Mouse (Mus musculus): ENCODE data around the gene Olfr814. TPM values are rescaled to one million over a fixed set of nuclear protein-coding genes. Genes with fewer than 3 reads are reported as not detected.

Olfr814 gene
- polyA plus RNA-seq (2015; fragmentation: Nextera tagmentation; extraction: Ambion mirVana), result not detected in 2 replicates

GRCm38 (mm10) chr10:129879751-129880150 lies at the start of gene Olfr814:
Gene Olfr814, minus strand, starts transcription at chr10:129879851.

GRCm38 (mm10) chr10:129915497-129915896 lies 35.8 kb upstream of the Olfr814 start, which contains the start of gene Olfr816:
Gene Olfr816, minus strand, starts transcription at chr10:129915597.

DNA sequence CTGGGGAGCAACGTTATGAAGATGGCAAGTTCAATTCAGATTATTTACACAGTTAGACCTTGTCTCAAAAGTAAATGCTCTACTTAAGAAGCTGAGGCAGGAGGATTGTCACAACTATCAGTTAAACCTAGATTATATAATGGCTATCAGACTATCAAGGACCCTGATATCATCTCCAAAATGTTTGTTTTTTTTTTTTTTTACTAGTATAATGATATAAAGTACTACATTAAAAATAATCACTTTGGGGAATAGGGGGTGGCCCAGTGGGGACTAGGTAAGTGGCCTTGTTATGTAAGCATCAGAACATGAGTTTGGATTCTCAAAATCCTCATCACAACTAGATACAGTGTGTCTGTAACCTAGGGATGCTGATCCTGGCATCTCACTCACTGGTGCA lies 26.1 kb upstream of the Olfr814 start, which contains the start of gene Olfr815:
Olfr815 (minus strand) TSS at position 101 of the 400 bp plus-strand sequence.

GRCm38 (mm10) chr10:129855067-129855466 lies 24.6 kb downstream of the Olfr814 start, which contains the start of gene Olfr813:
Gene Olfr813, plus strand, starts transcription at chr10:129855367.

GRCm38 (mm10) chr10:129845994-129846393 lies 33.7 kb downstream of the Olfr814 start, which contains the start of gene Olfr812:
Gene Olfr812, minus strand, starts transcription at chr10:129846094.

Other genes starting within 250 kb of the Olfr814 start
- gene Olfr799, start 242.4 kb downstream of the Olfr814 start, polyA plus RNA-seq (2015; fragmentation: Nextera tagmentation; extraction: Ambion mirVana), result not detected in 2 replicates
- gene Olfr800, start 222.2 kb downstream of the Olfr814 start, polyA plus RNA-seq (2015; fragmentation: Nextera tagmentation; extraction: Ambion mirVana), result not detected in 2 replicates
- gene Olfr801, start 206.0 kb downstream of the Olfr814 start, polyA plus RNA-seq (2015; fragmentation: Nextera tagmentation; extraction: Ambion mirVana), result not detected in 2 replicates
- gene Olfr802, start 191.7 kb downstream of the Olfr814 start, polyA plus RNA-seq (2015; fragmentation: Nextera tagmentation; extraction: Ambion mirVana), result 0.03 and 0.04 TPM in 2 replicates
- not detected in 2 replicates for gene Olfr803, start 185.6 kb downstream of the Olfr814 start, polyA plus RNA-seq (2015; fragmentation: Nextera tagmentation; extraction: Ambion mirVana)
- not detected in 2 replicates for gene Olfr804, start 176.6 kb downstream of the Olfr814 start, polyA plus RNA-seq (2015; fragmentation: Nextera tagmentation; extraction: Ambion mirVana)
- gene Olfr805, start 150.5 kb downstream of the Olfr814 start, polyA plus RNA-seq (2015; fragmentation: Nextera tagmentation; extraction: Ambion mirVana), result not detected in 2 replicates
- not detected in 2 replicates for gene Olfr806, start 137.9 kb downstream of the Olfr814 start, polyA plus RNA-seq (2015; fragmentation: Nextera tagmentation; extraction: Ambion mirVana)
- not detected in 2 replicates for gene Olfr807, start 122.1 kb downstream of the Olfr814 start, polyA plus RNA-seq (2015; fragmentation: Nextera tagmentation; extraction: Ambion mirVana)
- gene Olfr808, start 114.4 kb downstream of the Olfr814 start, polyA plus RNA-seq (2015; fragmentation: Nextera tagmentation; extraction: Ambion mirVana), result not detected in 2 replicates
- not detected in 2 replicates for gene Olfr809, start 105.2 kb downstream of the Olfr814 start, polyA plus RNA-seq (2015; fragmentation: Nextera tagmentation; extraction: Ambion mirVana)
- not detected in 2 replicates for gene Olfr810, start 84.9 kb downstream of the Olfr814 start, polyA plus RNA-seq (2015; fragmentation: Nextera tagmentation; extraction: Ambion mirVana)
- not detected in 2 replicates for gene Olfr811, start 75.5 kb downstream of the Olfr814 start, polyA plus RNA-seq (2015; fragmentation: Nextera tagmentation; extraction: Ambion mirVana)
- gene Olfr812, start 33.8 kb downstream of the Olfr814 start, polyA plus RNA-seq (2015; fragmentation: Nextera tagmentation; extraction: Ambion mirVana), result not detected in 2 replicates
- gene Olfr813, start 24.5 kb downstream of the Olfr814 start, polyA plus RNA-seq (2015; fragmentation: Nextera tagmentation; extraction: Ambion mirVana), result not detected in 2 replicates
- not detected in 2 replicates for gene Olfr815, start 26.0 kb upstream of the Olfr814 start, polyA plus RNA-seq (2015; fragmentation: Nextera tagmentation; extraction: Ambion mirVana)
- gene Olfr816, start 35.7 kb upstream of the Olfr814 start, polyA plus RNA-seq (2015; fragmentation: Nextera tagmentation; extraction: Ambion mirVana), result not detected in 2 replicates
- gene Olfr818, start 69.2 kb upstream of the Olfr814 start, polyA plus RNA-seq (2015; fragmentation: Nextera tagmentation; extraction: Ambion mirVana), result not detected in 2 replicates
- not detected in 2 replicates for gene Olfr819, start 87.4 kb upstream of the Olfr814 start, polyA plus RNA-seq (2015; fragmentation: Nextera tagmentation; extraction: Ambion mirVana)
- gene Olfr247, start 96.3 kb upstream of the Olfr814 start, polyA plus RNA-seq (2015; fragmentation: Nextera tagmentation; extraction: Ambion mirVana), result not detected in 2 replicates
- gene Gm10310, start 105.2 kb upstream of the Olfr814 start, polyA plus RNA-seq (2015; fragmentation: Nextera tagmentation; extraction: Ambion mirVana), result not detected in 2 replicates
- gene Olfr820, start 132.8 kb upstream of the Olfr814 start, polyA plus RNA-seq (2015; fragmentation: Nextera tagmentation; extraction: Ambion mirVana), result not detected in 2 replicates
- gene Olfr821, start 150.5 kb upstream of the Olfr814 start, polyA plus RNA-seq (2015; fragmentation: Nextera tagmentation; extraction: Ambion mirVana), result not detected in 2 replicates
- gene Olfr822, start 191.4 kb upstream of the Olfr814 start, polyA plus RNA-seq (2015; fragmentation: Nextera tagmentation; extraction: Ambion mirVana), result not detected in 2 replicates
- gene Olfr823, start 235.5 kb upstream of the Olfr814 start, polyA plus RNA-seq (2015; fragmentation: Nextera tagmentation; extraction: Ambion mirVana), result not detected in 2 replicates

Measured in adrenal gland, postnatal 0 days (tissue).